Mouse (Mus musculus) midbrain, embryonic 10.5 days (tissue): Measurements from ENCODE around the gene Ylpm1. TPM values are rescaled to one million over a fixed set of nuclear protein-coding genes. Genes with fewer than 3 reads are reported as not detected.

Source experiments
- DNase-seq: peaks from one replicate; pipeline ENCODE4 v3.0.0-alpha.2; 2017; ENCODE audit warnings: low spot score
- H3K27ac ChIP-seq: fragments of 300-500 bp; sonication (generic); replicated peaks from 2 replicates; pipeline ENCODE4 v1.5.1; 2016; ENCODE audit warnings: mild to moderate bottlenecking
- H3K27me3 ChIP-seq: fragments of 300-500 bp; sonication (generic); 2 replicates; pipeline ENCODE4 v1.6.1; 2016; ENCODE audit warnings: low read depth, mild to moderate bottlenecking; ENCODE audit not compliant: poor library complexity, severe bottlenecking
- H3K36me3 ChIP-seq: fragments of 300-500 bp; sonication (generic); 2 replicates; pipeline ENCODE4 v1.6.1; 2016; ENCODE audit warnings: mild to moderate bottlenecking, moderate library complexity
- H3K4me1 ChIP-seq: fragments of 300-500 bp; sonication (generic); 2 replicates; pipeline ENCODE4 v1.6.1; 2016
- H3K4me3 ChIP-seq: fragments of 300-500 bp; sonication (generic); 2 replicates; pipeline ENCODE4 v1.5.1; 2016; ENCODE audit warnings: mild to moderate bottlenecking, moderate library complexity
- H3K9me3 ChIP-seq: fragments of 300-500 bp; sonication (generic); replicated peaks from 2 replicates; pipeline ENCODE4 v1.6.1; 2016; ENCODE audit warnings: mild to moderate bottlenecking
- WGBS: fragments of 180-500 bp; shearing (Covaris S2); methylation state at CpG from one replicate; pipeline ENCODE4 v1.1.7; 2016; 5-methylcytosine and 5-hydroxymethylcytosine counted together
- polyA plus RNA-seq: library from polyadenylated mRNA; unstranded; fragments of >200 nt; fragmentation: Nextera tagmentation; extraction: Ambion mirVana; gene quantifications from 2 replicates; pipeline ENCODE4 v1.2.1, GENCODE M21; 2016

Gene Ylpm1
- polyA plus RNA-seq, 1 experiment from 2014 or later: 30.9 TPM

GRCm38 (mm10) chr12:84970428-84971096 is 25.6 kb upstream of the Ylpm1 start, which contains the start of the genes Fcf1 and Arel1:
Fcf1 (plus strand) TSS chr12:84970897.
Arel1 (minus strand) TSS chr12:84970900.
- H3K27me3 ChIP-seq: no peaks in the 10 kb centered on the region
- DNase-seq: peak; percentile 89
- 0% methylated on average over 42 of the region's 42 CpGs for WGBS
- H3K9me3 ChIP-seq: no peaks in the 10 kb centered on the region
- H3K4me1 ChIP-seq: peaks cover 18% of the 10 kb centered on the region
- H3K4me3 ChIP-seq: peak within 1 kb of the TSS; percentile 91
- H3K27ac ChIP-seq: peak within 1 kb of the TSS; percentile 88
- H3K36me3 ChIP-seq: peaks cover 30% of the 10 kb centered on the region

GRCm38 (mm10) chr12:84979264-84979862 is 16.8 kb upstream of the Ylpm1 start:
- Histone ChIP-seq H3K9me3 (no peaks in the 10 kb centered on the region), H3K4me3 (no peak overlapping the region), H3K27ac (no peak overlapping the region), H3K27me3 (no peaks in the 10 kb centered on the region), H3K36me3 (peaks cover 97% of the 10 kb centered on the region), H3K4me1 (no peaks in the 10 kb centered on the region)
- WGBS: 85% methylated on average over 2 of the region's 2 CpGs
- no peak for DNase-seq

GRCm38 (mm10) chr12:84989456-84989855 is 6.7 kb upstream of the Ylpm1 start:
- 85% methylated on average over 4 of the region's 4 CpGs for WGBS

GRCm38 (mm10) chr12:84995112-84995761 is 884 bp upstream of the Ylpm1 start:
- Histone ChIP-seq H3K36me3 (peaks cover 18% of the 10 kb centered on the region), H3K4me1 (peaks cover 25% of the 10 kb centered on the region), H3K4me3 (peak overlapping the region; percentile 98), H3K9me3 (0 out of 2 replicates have a peak, but pooled peaks cover 6% of the 10 kb centered on the region), H3K27me3 (no peaks in the 10 kb centered on the region), H3K27ac (peak overlapping the region; percentile 97)
- DNase-seq: no peak
- WGBS: 92% methylated on average over 9 of the region's 9 CpGs

More at GRCm38 (mm10) chr12:84989456-84989855, 6.7 kb upstream of the Ylpm1 start:
- no peak overlapping the region for H3K4me3 ChIP-seq
- 0 out of 2 replicates have a peak, but pooled peaks cover 5% of the 10 kb centered on the region for H3K9me3 ChIP-seq
- no peaks in the 10 kb centered on the region for H3K27me3 ChIP-seq
- H3K36me3 ChIP-seq: peaks cover 5% of the 10 kb centered on the region
- H3K27ac ChIP-seq: no peak overlapping the region
- H3K4me1 ChIP-seq: no peaks in the 10 kb centered on the region
- DNase-seq: no peak

- Histone ChIP-seq H3K4me3 (peak overlapping the region; percentile 98), H3K9me3 (0 out of 2 replicates have a peak, but pooled peaks cover 6% of the 10 kb centered on the region), H3K27ac (peak overlapping the region; percentile 97), H3K27me3 (no peaks in the 10 kb centered on the region), H3K36me3 (peaks cover 32% of the 10 kb centered on the region), H3K4me1 (peaks cover 25% of the 10 kb centered on the region)
- WGBS: under 1% methylated on average over 44 of the region's 44 CpGs
- peak; percentile 32 for DNase-seq
Observed at GRCm38 (mm10) chr12:84996501-84997398, 629 bp downstream of the Ylpm1 start.

- Histone ChIP-seq H3K9me3 (peaks cover 15% of the 10 kb centered on the region), H3K4me1 (peaks cover 25% of the 10 kb centered on the region), H3K4me3 (peak overlapping the region; percentile 98), H3K36me3 (peaks cover 54% of the 10 kb centered on the region), H3K27ac (no peak overlapping the region), H3K27me3 (no peaks in the 10 kb centered on the region)
- DNase-seq: no peak
Observed at GRCm38 (mm10) chr12:84999053-84999452, 2.9 kb downstream of the Ylpm1 start.

- H3K36me3 ChIP-seq: peaks cover 75% of the 10 kb centered on the region
- no peaks in the 10 kb centered on the region for H3K4me1 ChIP-seq
- no peak overlapping the region for H3K4me3 ChIP-seq
- H3K27me3 ChIP-seq: no peaks in the 10 kb centered on the region
- WGBS: 97% methylated on average over 1 of the region's 1 CpGs
- H3K27ac ChIP-seq: no peak overlapping the region
- H3K9me3 ChIP-seq: peaks cover 13% of the 10 kb centered on the region
- no peak for DNase-seq
Observed at GRCm38 (mm10) chr12:85006206-85006605, 10.1 kb downstream of the Ylpm1 start.

GRCm38 (mm10) chr12:85007021-85007420 is 10.9 kb downstream of the Ylpm1 start:
- Histone ChIP-seq H3K9me3 (peaks cover 13% of the 10 kb centered on the region), H3K36me3 (peaks cover 74% of the 10 kb centered on the region), H3K27ac (no peak overlapping the region), H3K4me3 (no peak overlapping the region), H3K27me3 (no peaks in the 10 kb centered on the region), H3K4me1 (no peaks in the 10 kb centered on the region)
- no peak for DNase-seq

- H3K9me3 ChIP-seq: no peaks in the 10 kb centered on the region
- no peak overlapping the region for H3K27ac ChIP-seq
- 95% methylated on average over 1 of the region's 1 CpGs for WGBS
- peaks cover 74% of the 10 kb centered on the region for H3K36me3 ChIP-seq
- H3K27me3 ChIP-seq: no peaks in the 10 kb centered on the region
- H3K4me1 ChIP-seq: no peaks in the 10 kb centered on the region
- no peak for DNase-seq
- no peak overlapping the region for H3K4me3 ChIP-seq
Observed at GRCm38 (mm10) chr12:85009776-85010175, 13.7 kb downstream of the Ylpm1 start.

- no peaks in the 10 kb centered on the region for H3K9me3 ChIP-seq
- no peak for DNase-seq
- H3K4me1 ChIP-seq: no peaks in the 10 kb centered on the region
- 89% methylated on average over 2 of the region's 2 CpGs for WGBS
- H3K27me3 ChIP-seq: no peaks in the 10 kb centered on the region
- H3K27ac ChIP-seq: no peak overlapping the region
- H3K4me3 ChIP-seq: no peak overlapping the region
- peaks cover 74% of the 10 kb centered on the region for H3K36me3 ChIP-seq
Observed at GRCm38 (mm10) chr12:85010541-85010940, 14.4 kb downstream of the Ylpm1 start.

- no peak for DNase-seq
- no peaks in the 10 kb centered on the region for H3K9me3 ChIP-seq
- peaks cover 79% of the 10 kb centered on the region for H3K36me3 ChIP-seq
- H3K27me3 ChIP-seq: no peaks in the 10 kb centered on the region
- H3K4me3 ChIP-seq: no peak overlapping the region
- no peak overlapping the region for H3K27ac ChIP-seq
- H3K4me1 ChIP-seq: no peaks in the 10 kb centered on the region
- WGBS: 91% methylated on average over 2 of the region's 2 CpGs
Observed at GRCm38 (mm10) chr12:85012185-85012584, 16.1 kb downstream of the Ylpm1 start.

- 93% methylated on average over 1 of the region's 1 CpGs for WGBS
Observed at GRCm38 (mm10) chr12:85022071-85022470, 25.9 kb downstream of the Ylpm1 start.

More at GRCm38 (mm10) chr12:85022071-85022470, 25.9 kb downstream of the Ylpm1 start:
- H3K4me1 ChIP-seq: no peaks in the 10 kb centered on the region
- no peak for DNase-seq
- H3K27me3 ChIP-seq: no peaks in the 10 kb centered on the region
- H3K36me3 ChIP-seq: peaks cover 52% of the 10 kb centered on the region
- H3K4me3 ChIP-seq: no peak overlapping the region
- no peak overlapping the region for H3K27ac ChIP-seq
- H3K9me3 ChIP-seq: no peaks in the 10 kb centered on the region
